In genomic region chr2:91644021-91644420, GRCm38 (mm10) we compare ENCODE assay signal across 16 mouse cellular contexts. TPM values are rescaled to one million over a fixed set of nuclear protein-coding genes. Genes with fewer than 3 reads are reported as not detected.
"Had no signal": no experiment of that assay in that cellular context is flagged by ENCODE, and none has a peak within 500 bp of the region (broad histone marks: within the 10 kb centered on the region; RNA-seq: fewer than 3 reads in every experiment).

No protein-coding gene starts in this region.

- DNase-seq: kidney, adult 18-20 months; kidney, postnatal 10 days; kidney, postnatal 4 days; lung, postnatal 14 days; right cerebral cortex, postnatal 4 days; spleen, adult 18-20 months had no signal

- H3K27ac ChIP-seq: intestine, embryonic 15.5 days; layer of hippocampus, adult 2 months; limb, embryonic 12.5 days; lung, embryonic 15.5 days; macrophage; neural tube, embryonic 15.5 days had no signal

- H3K9ac ChIP-seq: intestine, embryonic 15.5 days; limb, embryonic 12.5 days; lung, embryonic 15.5 days; neural tube, embryonic 15.5 days had no signal

- H3K4me3 ChIP-seq: intestine, embryonic 15.5 days; layer of hippocampus, adult 2 months; limb, embryonic 12.5 days; lung, embryonic 15.5 days; megakaryocyte, embryonic 14.5 days; neural tube, embryonic 15.5 days had no signal

- H3K9me3 ChIP-seq: intestine, embryonic 15.5 days; limb, embryonic 12.5 days; lung, embryonic 15.5 days; megakaryocyte, embryonic 14.5 days; neural tube, embryonic 15.5 days had no signal

- H3K27me3 ChIP-seq: intestine, embryonic 15.5 days; limb, embryonic 12.5 days; lung, embryonic 15.5 days; megakaryocyte, embryonic 14.5 days; neural tube, embryonic 15.5 days had no signal

- ATAC-seq: intestine, embryonic 15.5 days; midbrain, embryonic 16.5 days had no signal

- H3K4me2 ChIP-seq: intestine, embryonic 15.5 days; limb, embryonic 12.5 days; lung, embryonic 15.5 days; midbrain, embryonic 11.5 days; neural tube, embryonic 15.5 days had no signal

RNA-seq across cellular contexts. Expression of gene F2, which starts 7.8 kb away (rescaled TPM):
- polyA plus RNA-seq: kidney, embryonic 14.5 days; macrophage had no signal
